Mouse (Mus musculus) CH12.LX (cell line): ENCODE data around the gene Copg2. TPM values are rescaled to one million over a fixed set of nuclear protein-coding genes. Genes with fewer than 3 reads are reported as not detected.

Source experiments
- DNase-seq: peaks from one replicate; pipeline ENCODE4 v3.0.0-alpha.2; 2013; ENCODE audit errors: extremely low read depth
- H3K27ac ChIP-seq: 2 replicates; pipeline ENCODE4 v1.5.1; 2012; ENCODE audit warnings: low read depth, mild to moderate bottlenecking, control low read depth, moderate library complexity; ENCODE audit not compliant: insufficient read depth
- H3K27me3 ChIP-seq: replicated peaks from 2 replicates; pipeline ENCODE3; 2012; ENCODE audit warnings: inconsistent platforms
- H3K36me3 ChIP-seq, 2 experiments: replicated peaks in 1 of 2; 2 replicates each; pipeline versions ENCODE3 to v1.6.1; 2012; ENCODE audit warnings: inconsistent platforms in 1 of 2, low read length in 1 of 2, mild to moderate bottlenecking in 1 of 2, mixed read lengths in 1 of 2, moderate library complexity in 1 of 2; ENCODE audit not compliant: control insufficient read depth in 1 of 2, insufficient read depth in 1 of 2
- H3K4me1 ChIP-seq, 2 experiments: 2 replicates each; pipeline ENCODE4 v1.6.1; 2012; ENCODE audit warnings: inconsistent platforms in 1 of 2, moderate library complexity in 1 of 2; ENCODE audit not compliant: insufficient read depth in 2 of 2, control insufficient read depth in 1 of 2
- H3K4me2 ChIP-seq: 2 replicates; pipeline ENCODE4 v1.6.1; 2012; ENCODE audit warnings: low read depth, mild to moderate bottlenecking, control low read depth; ENCODE audit not compliant: poor library complexity, insufficient read depth, severe bottlenecking
- H3K4me3 ChIP-seq, 3 experiments: fragments of 150-350 bp in 1 of 3; sonication (generic) in 1 of 3; replicated peaks in 1 of 3; 2 replicates each; pipeline versions ENCODE3 to v1.5.1; 2011 to 2012; ENCODE audit warnings: low read depth in 2 of 3, low read length in 2 of 3, mild to moderate bottlenecking in 2 of 3, moderate library complexity in 2 of 3, control low read depth in 1 of 3, improper control_type of control experiment in 1 of 3, inconsistent platforms in 1 of 3, mixed read lengths in 1 of 3; ENCODE audit not compliant: poor library complexity in 1 of 3
- H3K79me2 ChIP-seq: replicated peaks from 2 replicates; pipeline ENCODE4 v1.6.1; 2012; ENCODE audit warnings: mild to moderate bottlenecking, moderate library complexity; ENCODE audit not compliant: control insufficient read depth, poor library complexity, insufficient read depth, severe bottlenecking; ENCODE audit errors: extremely low read depth
- H3K9ac ChIP-seq: 2 replicates; pipeline ENCODE4 v1.6.1; 2012; ENCODE audit warnings: low read depth, mild to moderate bottlenecking, control low read depth, moderate library complexity; ENCODE audit not compliant: insufficient read depth
- H3K9me3 ChIP-seq: replicated peaks from 2 replicates; pipeline ENCODE3; 2012; ENCODE audit warnings: low read length, inconsistent platforms, mixed read lengths
- CHD1 ChIP-seq: IDR thresholded peaks from 2 replicates; pipeline ENCODE4 v1.6.1; 2012; ENCODE audit warnings: low read depth, low read length, improper control_type of control experiment, inconsistent platforms
- CHD2 ChIP-seq: IDR thresholded peaks from 2 replicates; pipeline ENCODE4 v1.6.1; 2011; ENCODE audit warnings: low read length, improper control_type of control experiment
- E2F4 ChIP-seq: IDR thresholded peaks from 2 replicates; pipeline ENCODE4 v1.6.1; 2011; ENCODE audit warnings: low read depth, low read length, improper control_type of control experiment; ENCODE audit not compliant: insufficient replicate concordance
- ELF1 ChIP-seq: IDR thresholded peaks from 2 replicates; pipeline ENCODE4 v1.6.1; 2014; ENCODE audit warnings: low read depth, mild to moderate bottlenecking, inconsistent platforms, low read length, improper control_type of control experiment
- EP300 ChIP-seq: IDR thresholded peaks from 2 replicates; pipeline ENCODE4 v1.6.1; 2011; ENCODE audit warnings: low read length, improper control_type of control experiment
- GABPA ChIP-seq: IDR thresholded peaks from 2 replicates; pipeline ENCODE4 v1.6.1; 2012; ENCODE audit warnings: low read depth, low read length, improper control_type of control experiment, inconsistent platforms; ENCODE audit not compliant: insufficient replicate concordance
- HCFC1 ChIP-seq: IDR thresholded peaks from 2 replicates; pipeline ENCODE4 v1.6.1; 2012; ENCODE audit warnings: low read depth, mild to moderate bottlenecking, inconsistent platforms, low read length, improper control_type of control experiment
- MAX ChIP-seq: IDR thresholded peaks from 2 replicates; pipeline ENCODE4 v1.6.1; 2011; ENCODE audit warnings: low read length, improper control_type of control experiment
- MAZ ChIP-seq: IDR thresholded peaks from 2 replicates; pipeline ENCODE4 v1.6.1; 2012; ENCODE audit warnings: low read depth, mild to moderate bottlenecking, inconsistent platforms, low read length, improper control_type of control experiment, moderate library complexity
- MYC ChIP-seq: IDR thresholded peaks from 2 replicates; pipeline ENCODE4 v1.6.1; 2011; ENCODE audit warnings: low read depth, mild to moderate bottlenecking, improper control_type of control experiment, low read length
- PAX5 ChIP-seq: IDR thresholded peaks from 2 replicates; pipeline ENCODE4 v1.6.1; 2012; ENCODE audit warnings: low read length, inconsistent platforms, mixed read lengths
- POLR2A ChIP-seq: IDR thresholded peaks from 2 replicates; pipeline ENCODE4 v1.6.1; 2011; ENCODE audit warnings: low read depth, mild to moderate bottlenecking, improper control_type of control experiment, low read length
- POLR2AphosphoS2 ChIP-seq: IDR thresholded peaks from 2 replicates; pipeline ENCODE4 v1.6.1; 2011; ENCODE audit warnings: low read depth, low read length, improper control_type of control experiment
- RAD21 ChIP-seq: IDR thresholded peaks from 2 replicates; pipeline ENCODE4 v1.6.1; 2011; ENCODE audit warnings: low read depth, mild to moderate bottlenecking, low read length, improper control_type of control experiment, moderate library complexity
- RCOR1 ChIP-seq: conservative IDR thresholded peaks from 2 replicates; pipeline ENCODE4 v1.6.1; 2012; ENCODE audit warnings: low read depth, mild to moderate bottlenecking, inconsistent platforms, low read length, improper control_type of control experiment
- SIN3A ChIP-seq: IDR thresholded peaks from 2 replicates; pipeline ENCODE4 v1.6.1; 2012; ENCODE audit warnings: low read length, improper control_type of control experiment, inconsistent platforms
- UBTF ChIP-seq: IDR thresholded peaks from 2 replicates; pipeline ENCODE4 v1.6.1; 2012; ENCODE audit warnings: low read depth, mild to moderate bottlenecking, inconsistent platforms, low read length, improper control_type of control experiment, moderate library complexity
- USF1 ChIP-seq: IDR thresholded peaks from 2 replicates; pipeline ENCODE4 v1.6.1; 2014; ENCODE audit warnings: low read depth, mild to moderate bottlenecking, inconsistent platforms, low read length, improper control_type of control experiment
- USF2 ChIP-seq: conservative IDR thresholded peaks from 2 replicates; pipeline ENCODE4 v1.6.1; 2011; ENCODE audit warnings: low read depth, low read length, improper control_type of control experiment
- ZC3H11A ChIP-seq: IDR thresholded peaks from 2 replicates; pipeline ENCODE4 v1.6.1; 2012; ENCODE audit warnings: low read depth, mild to moderate bottlenecking, inconsistent platforms, low read length, improper control_type of control experiment
- ZKSCAN1 ChIP-seq: IDR thresholded peaks from 2 replicates; pipeline ENCODE4 v1.6.1; 2012; ENCODE audit warnings: low read depth, inconsistent platforms, low read length, improper control_type of control experiment, borderline replicate concordance
- ZMIZ1 ChIP-seq: IDR thresholded peaks from 2 replicates; pipeline ENCODE4 v1.6.1; 2012; ENCODE audit warnings: low read depth, mild to moderate bottlenecking, inconsistent platforms, low read length, improper control_type of control experiment
- dilution Hi-C: fragments of 300-500 bp; cut with MboI; formaldehyde crosslinking; loops from 2 replicates; pipeline ENCODE4 v1.14.3; 2020; ENCODE audit warnings: low sequenced_read_pairs; ENCODE audit not compliant: extremely low pct_unique_long_range_greater_than_20kb, extremely low pct_ligation_motif_present
- in situ Hi-C: fragments of 300-500 bp; cut with MboI; formaldehyde crosslinking; loops from 3 replicates; pipeline ENCODE4 v1.14.3; 2019; ENCODE audit warnings: low sequenced_read_pairs, low pct_ligation_motif_present, low pct_unique_long_range_greater_than_20kb, mixed read lengths
- polyA plus RNA-seq: library from polyadenylated mRNA; unstranded; fragments of >175 nt; gene quantifications from 2 replicates; pipeline ENCODE4 v1.2.1, GENCODE M21; 2012; ENCODE audit warnings: low read depth; ENCODE audit not compliant: insufficient read length
- total RNA-seq, 2 experiments: library from RNA; depleted of rRNA; stranded (reverse); fragments of 300-350 nt in 1 of 2; fragments of >200 nt in 1 of 2; gene quantifications; 2 replicates each; pipeline ENCODE4 v1.2.3; 2012 to 2014

Copg2 gene
- total and polyA plus RNA-seq, 3 experiments, result 23.3 to 43.7 (median 28.9) TPM

DNA sequence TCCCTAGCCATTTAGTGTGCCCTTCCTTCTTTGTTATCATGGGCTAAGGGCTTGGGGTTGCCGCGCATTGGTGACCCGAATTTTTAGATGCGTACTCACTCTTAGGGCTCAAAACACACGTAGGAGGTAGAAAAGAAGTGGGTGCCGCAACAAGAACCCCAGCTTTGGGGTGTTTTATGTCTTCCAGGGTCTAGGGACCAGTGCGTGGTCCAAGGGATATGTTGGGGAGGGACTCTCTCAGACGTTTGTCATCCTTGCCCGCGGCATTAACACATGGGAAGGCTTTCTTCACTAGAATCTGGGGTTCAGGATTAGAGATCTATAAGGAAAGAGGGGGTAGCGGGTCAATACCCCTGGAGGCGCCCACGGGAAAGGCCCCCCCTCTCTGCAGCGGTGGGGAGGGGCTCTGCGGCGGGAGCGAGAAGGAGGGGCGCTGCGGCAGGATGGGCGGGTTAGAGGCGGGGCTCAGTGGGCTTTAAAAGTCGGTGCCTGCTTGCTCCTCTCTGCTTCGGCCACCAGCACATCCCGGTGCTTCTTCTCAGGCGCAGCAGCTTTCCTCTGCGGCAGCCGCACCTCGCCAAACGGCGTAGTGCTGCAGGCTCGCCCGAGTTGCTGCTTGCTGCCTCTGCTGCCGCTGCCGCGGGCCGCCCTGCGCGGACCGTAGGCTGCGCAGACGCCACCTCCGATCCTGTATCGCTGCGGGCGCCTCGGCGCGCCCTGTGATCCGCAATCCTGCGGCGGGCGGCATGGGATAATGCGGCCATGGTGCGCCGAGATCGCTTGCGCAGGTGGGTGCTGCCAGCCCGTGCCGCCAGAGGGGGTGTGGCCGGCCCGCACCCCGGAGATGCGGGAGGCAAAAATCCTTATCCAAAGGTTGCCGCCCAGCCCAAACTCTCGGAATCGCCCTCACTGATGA lies 158.8 kb downstream of the Copg2 start:
- dilution Hi-C loops (no loop called here), in situ Hi-C loops (no loop called here)
- H3K4me3 ChIP-seq, result no peak overlapping the region
- H3K4me1 ChIP-seq, result no peaks in the 10 kb centered on the region
- H3K27ac ChIP-seq, result no peak overlapping the region
- no peak overlapping the region for H3K4me2 ChIP-seq
- no peak for DNase-seq
- TF ChIP-seq ELF1, result no peak
- TF ChIP-seq SIN3A, result no peak
- TF ChIP-seq POLR2AphosphoS2, result no peak
- TF ChIP-seq MAX, result no peak
- TF ChIP-seq ZMIZ1, result no peak
- TF ChIP-seq USF1, result no peak
- TF ChIP-seq CHD2, result no peak
- no peak for TF ChIP-seq MAZ
- TF ChIP-seq HCFC1, result no peak
- no peak for TF ChIP-seq ZKSCAN1
- TF ChIP-seq UBTF, result no peak
- TF ChIP-seq PAX5, result no peak
- TF ChIP-seq CHD1, result no peak
- TF ChIP-seq ZC3H11A, result no peak
- TF ChIP-seq E2F4, result no peak
- H3K36me3 ChIP-seq, result peaks cover 0 to 6% of the 10 kb centered on the region in 2 experiments
- no peaks in the 10 kb centered on the region for H3K79me2 ChIP-seq
- no peak overlapping the region for H3K9ac ChIP-seq
- peaks cover 25% of the 10 kb centered on the region for H3K9me3 ChIP-seq
- H3K27me3 ChIP-seq, result no peaks in the 10 kb centered on the region

DNA sequence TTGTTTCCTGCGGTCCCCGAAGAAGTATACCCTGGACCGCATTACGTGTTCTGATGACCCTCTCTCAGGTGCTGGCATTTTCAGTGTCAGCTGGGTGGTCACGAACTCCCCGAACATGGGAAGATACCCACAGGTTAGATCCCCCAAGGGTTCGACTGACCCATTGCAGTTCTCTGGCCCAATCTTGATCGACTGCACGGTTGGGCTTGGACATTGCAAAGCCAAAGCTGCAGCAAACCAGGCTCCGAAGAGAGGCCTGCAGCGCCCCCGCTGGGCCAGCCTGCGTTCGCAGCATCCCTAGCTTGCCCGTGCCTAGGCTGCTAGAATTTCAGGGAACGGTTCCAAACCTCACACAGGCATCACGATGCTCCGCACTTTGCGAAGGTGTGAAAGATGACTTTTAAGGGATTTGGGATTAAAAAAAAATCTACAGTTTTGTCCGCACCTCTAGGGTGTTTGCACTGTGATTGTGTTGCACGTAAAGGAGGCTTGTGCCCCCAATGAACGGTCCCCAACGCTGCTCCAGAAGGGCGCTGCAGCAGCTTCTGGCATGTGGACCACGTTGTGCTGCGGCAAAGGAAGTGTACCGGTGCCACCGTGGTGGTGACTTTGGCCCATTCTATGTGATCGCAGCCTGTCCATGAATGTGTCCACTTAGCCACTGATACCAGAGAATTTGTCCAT lies 159.6 kb downstream of the Copg2 start:
- peaks cover 25% of the 10 kb centered on the region for H3K9me3 ChIP-seq
- H3K4me3 ChIP-seq, result no peak overlapping the region
- DNase-seq, result no peak
- no peaks in the 10 kb centered on the region for H3K4me1 ChIP-seq
- no peak overlapping the region for H3K27ac ChIP-seq
- no peaks in the 10 kb centered on the region for H3K27me3 ChIP-seq
- H3K36me3 ChIP-seq, result no peaks in the 10 kb centered on the region
- dilution Hi-C loops (no loop called here), in situ Hi-C loops (no loop called here)
- no peak for TF ChIP-seq USF2
- no peak for TF ChIP-seq RAD21
- TF ChIP-seq POLR2A, result no peak
- TF ChIP-seq EP300, result no peak
- no peak for TF ChIP-seq RCOR1
- TF ChIP-seq MYC, result no peak
- no peak for TF ChIP-seq GABPA
- no peak overlapping the region for H3K4me2 ChIP-seq
- no peaks in the 10 kb centered on the region for H3K79me2 ChIP-seq
- H3K9ac ChIP-seq, result no peak overlapping the region
